Mouse (Mus musculus) small intestine, adult 2 months (tissue): Measurements from ENCODE around the gene Alkbh6. TPM values are rescaled to one million over a fixed set of nuclear protein-coding genes. Genes with fewer than 3 reads are reported as not detected.

Source experiments
- H3K27ac ChIP-seq: fragments of 200-500 bp; 2 replicates; pipeline ENCODE4 v1.5.1; 2012; ENCODE audit warnings: low read depth, low read length, control low read depth, inconsistent platforms; ENCODE audit not compliant: insufficient read depth
- H3K27me3 ChIP-seq: fragments of 200-500 bp; 2 replicates; pipeline ENCODE4 v1.6.1; 2012; ENCODE audit warnings: mild to moderate bottlenecking, moderate library complexity, low read length, inconsistent platforms; ENCODE audit not compliant: control insufficient read depth, insufficient read depth
- H3K36me3 ChIP-seq: fragments of 200-500 bp; 2 replicates; pipeline ENCODE4 v1.6.1; 2012; ENCODE audit warnings: mild to moderate bottlenecking, low read length, control low read depth, inconsistent platforms; ENCODE audit not compliant: control insufficient read depth, insufficient read depth
- H3K4me1 ChIP-seq: fragments of 200-500 bp; 2 replicates; pipeline ENCODE4 v1.6.1; 2012; ENCODE audit warnings: low read length, inconsistent platforms, mixed read lengths; ENCODE audit not compliant: control insufficient read depth, insufficient read depth, insufficient read length
- H3K4me3 ChIP-seq: fragments of 200-500 bp; 2 replicates; pipeline ENCODE4 v1.5.1; 2012; ENCODE audit warnings: low read depth, mild to moderate bottlenecking, control low read depth, inconsistent platforms, low read length, moderate library complexity
- CTCF ChIP-seq: fragments of 200-500 bp; IDR thresholded peaks from 2 replicates; pipeline ENCODE4 v1.5.1; 2012; ENCODE audit warnings: low read depth, mild to moderate bottlenecking, control low read depth, inconsistent platforms, low read length, moderate library complexity, mixed read lengths; ENCODE audit not compliant: insufficient replicate concordance, insufficient read length; ENCODE audit errors: extremely low read depth
- POLR2A ChIP-seq: fragments of 200-500 bp; IDR thresholded peaks from 2 replicates; pipeline ENCODE4 v1.6.1; 2012; ENCODE audit warnings: low read depth, mild to moderate bottlenecking, control low read depth, inconsistent platforms, low read length, moderate library complexity
- WGBS: fragments of 180-500 bp; shearing (Covaris S2); methylation state at CpG from one replicate; pipeline ENCODE4 v1.1.7; 2018; 5-methylcytosine and 5-hydroxymethylcytosine counted together
- polyA plus RNA-seq: library from polyadenylated mRNA; depleted of rRNA; stranded (reverse); fragments of >200 nt; gene quantifications from 2 replicates; pipeline ENCODE4 v1.2.3, GENCODE M21; 2012

Gene Alkbh6
- polyA plus RNA-seq, 1 experiment: 141 TPM

DNA sequence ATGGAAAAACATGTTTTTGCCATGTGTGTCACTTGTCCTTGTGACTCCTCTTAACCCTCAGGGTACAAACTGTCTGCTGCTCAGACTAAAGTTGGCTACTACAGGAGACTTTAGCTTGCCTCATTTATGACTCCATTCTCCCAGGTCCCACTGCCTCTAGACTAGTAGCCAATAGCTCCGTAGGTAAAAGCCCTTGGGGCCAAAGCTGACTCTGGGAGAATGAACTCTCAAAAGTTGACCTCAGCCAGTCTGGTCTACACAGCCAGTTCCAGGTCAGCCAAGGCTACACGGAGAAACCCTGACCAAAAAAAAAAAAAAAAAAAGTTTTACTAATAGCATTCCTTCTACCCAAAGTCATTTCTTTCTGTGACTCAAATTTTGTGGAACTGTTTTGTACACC is 29.6 kb upstream of the Alkbh6 start:
- no peak overlapping the region for H3K27ac ChIP-seq
- WGBS: 46% methylated on average over 2 of the region's 2 CpGs
- H3K4me1 ChIP-seq: peaks cover 2% of the 10 kb centered on the region
- TF ChIP-seq CTCF (no peak), POLR2A (no peak)
- no peaks in the 10 kb centered on the region for H3K36me3 ChIP-seq
- H3K27me3 ChIP-seq: no peaks in the 10 kb centered on the region
- H3K4me3 ChIP-seq: no peak overlapping the region

- H3K36me3 ChIP-seq: no peaks in the 10 kb centered on the region
- H3K4me3 ChIP-seq: peak overlapping the region; percentile 95
- peaks cover 2% of the 10 kb centered on the region for H3K4me1 ChIP-seq
- TF ChIP-seq CTCF (no peak), POLR2A (no peak)
- 1% methylated on average over 6 of the region's 6 CpGs for WGBS
- no peak overlapping the region for H3K27ac ChIP-seq
- H3K27me3 ChIP-seq: no peaks in the 10 kb centered on the region
Measured at GRCm38 (mm10) chr7:30279536-30279935, 29.0 kb upstream of the Alkbh6 start.

- no peak for TF ChIP-seq CTCF
- no peak for TF ChIP-seq POLR2A
- no peaks in the 10 kb centered on the region for H3K27me3 ChIP-seq
- H3K27ac ChIP-seq: peak within 1 kb of the TSS; percentile 99
- whole genome bisulfite sequencing: under 1% methylated on average over 49 of the region's 49 CpGs
- H3K4me3 ChIP-seq: peak within 1 kb of the TSS; percentile 95
- no peaks in the 10 kb centered on the region for H3K36me3 ChIP-seq
- peaks cover 2% of the 10 kb centered on the region for H3K4me1 ChIP-seq
Measured at GRCm38 (mm10) chr7:30279951-30280669, 28.4 kb upstream of the Alkbh6 start, which contains the start of the genes Thap8 and Wdr62. Thap8 (plus strand) TSS chr7:30280094. Wdr62 (minus strand) TSS chr7:30280419.

GRCm38 (mm10) chr7:30280670-30281138 is 27.8 kb upstream of the Alkbh6 start:
- TF ChIP-seq CTCF (no peak), POLR2A (no peak)
- H3K27me3 ChIP-seq: no peaks in the 10 kb centered on the region

GRCm38 (mm10) chr7:30281522-30281921 is 27.0 kb upstream of the Alkbh6 start:
- Histone ChIP-seq H3K27me3 (no peaks in the 10 kb centered on the region), H3K4me3 (no peak overlapping the region), H3K36me3 (no peaks in the 10 kb centered on the region), H3K27ac (no peak overlapping the region), H3K4me1 (peaks cover 2% of the 10 kb centered on the region)
- WGBS: 71% methylated on average over 4 of the region's 4 CpGs
- TF ChIP-seq POLR2A: no peak
- no peak for TF ChIP-seq CTCF

More at GRCm38 (mm10) chr7:30280670-30281138, 27.8 kb upstream of the Alkbh6 start:
- H3K36me3 ChIP-seq: no peaks in the 10 kb centered on the region
- 1% methylated on average over 20 of the region's 20 CpGs for WGBS
- peak overlapping the region; percentile 95 for H3K4me3 ChIP-seq
- peak overlapping the region; percentile 99 for H3K27ac ChIP-seq
- peaks cover 2% of the 10 kb centered on the region for H3K4me1 ChIP-seq

DNA sequence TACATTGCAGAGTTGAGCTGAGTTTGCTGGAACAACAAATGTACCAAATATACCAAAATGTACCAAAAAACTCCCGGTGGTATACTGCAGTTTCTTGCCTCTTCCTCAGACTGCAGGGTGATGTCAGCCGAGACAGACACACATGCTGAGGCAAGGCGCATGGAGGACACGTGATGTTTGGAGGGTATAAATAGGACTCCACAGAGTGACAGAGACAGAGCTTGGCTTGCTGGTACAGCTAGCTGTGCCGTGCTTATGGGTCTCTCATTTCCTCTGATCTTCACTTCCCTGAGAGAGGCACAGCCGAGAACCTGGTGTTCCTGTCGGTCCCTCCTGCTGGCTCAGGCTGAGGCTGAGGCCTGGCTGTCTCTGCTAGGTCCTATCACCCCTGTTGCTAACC is 25.8 kb upstream of the Alkbh6 start:
- no peaks in the 10 kb centered on the region for H3K36me3 ChIP-seq
- H3K4me1 ChIP-seq: peaks cover 2% of the 10 kb centered on the region
- no peak overlapping the region for H3K4me3 ChIP-seq
- no peaks in the 10 kb centered on the region for H3K27me3 ChIP-seq
- TF ChIP-seq POLR2A (no peak), CTCF (no peak)
- H3K27ac ChIP-seq: no peak overlapping the region
- 82% methylated on average over 7 of the region's 7 CpGs for WGBS

DNA sequence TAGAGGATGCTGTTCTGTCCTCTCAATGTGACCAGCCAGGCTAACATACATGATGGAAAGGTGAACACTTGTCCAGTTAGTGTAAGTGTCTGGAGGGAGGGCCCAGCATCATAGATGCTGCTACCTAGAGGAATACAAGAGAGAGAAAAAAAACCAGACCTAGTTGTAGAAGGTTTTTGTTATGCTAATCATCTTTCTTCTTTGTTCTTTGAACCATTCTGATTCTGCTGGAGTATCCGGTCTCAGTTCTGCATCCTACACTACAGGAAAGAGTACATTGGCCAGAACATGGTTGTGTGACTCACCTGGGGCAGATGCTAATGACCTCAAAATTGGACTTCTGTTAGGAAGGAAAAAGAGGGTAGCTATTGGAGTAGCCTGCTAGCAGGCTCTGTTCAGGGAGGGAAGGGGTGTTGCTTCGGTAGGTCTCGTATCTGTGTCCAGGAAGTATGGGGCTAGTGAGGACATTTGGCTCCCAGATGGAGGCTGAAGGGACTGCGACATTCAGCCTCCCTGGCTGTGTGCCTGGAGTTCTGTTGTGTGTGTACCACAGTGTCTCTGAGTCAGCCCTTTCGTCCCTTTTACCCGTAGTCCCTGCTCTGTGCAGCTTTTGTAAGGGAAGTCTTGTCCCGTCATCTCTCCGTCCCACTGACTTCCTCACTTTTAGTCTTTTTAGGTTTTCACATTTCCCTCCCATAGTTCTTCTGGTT is 21.7 kb upstream of the Alkbh6 start:
- no peak overlapping the region for H3K27ac ChIP-seq
- TF ChIP-seq POLR2A: no peak
- TF ChIP-seq CTCF: no peak
- H3K36me3 ChIP-seq: no peaks in the 10 kb centered on the region
- H3K4me1 ChIP-seq: no peaks in the 10 kb centered on the region
- H3K4me3 ChIP-seq: no peak overlapping the region
- 53% methylated on average over 8 of the region's 8 CpGs for WGBS
- H3K27me3 ChIP-seq: peaks cover 8% of the 10 kb centered on the region; the same call in 1 of the 2 replicates
